Mouse (Mus musculus): ENCODE data around the gene Rhbdl1. TPM values are rescaled to one million over a fixed set of nuclear protein-coding genes. Genes with fewer than 3 reads are reported as not detected.

Gene Rhbdl1
- polyA plus RNA-seq, 1 experiment from 2014 or later = 1.2 TPM

Small RNA genes within 50 kb of the gene (microRNA-seq; reads per million reads assigned to microRNA genes)
- not detected for gene Mir3082

Other genes with a start within 250 kb of the Rhbdl1 start
- gene Gng13, start 120.1 kb downstream of the Rhbdl1 start, polyA plus RNA-seq (2014; fragmentation: Nextera tagmentation; extraction: Ambion mirVana) = 3.2 and 9.7 TPM in 2 replicates
- 29.1 and 31.5 TPM in 2 replicates for gene Chtf18, start 109.9 kb downstream of the Rhbdl1 start, polyA plus RNA-seq (2014; fragmentation: Nextera tagmentation; extraction: Ambion mirVana)
- gene Rpusd1, start 109.6 kb downstream of the Rhbdl1 start, polyA plus RNA-seq (2014; fragmentation: Nextera tagmentation; extraction: Ambion mirVana) = 20.4 and 23.4 TPM in 2 replicates
- not detected in 2 replicates for gene Mslnl, start 101.3 kb downstream of the Rhbdl1 start, polyA plus RNA-seq (2014; fragmentation: Nextera tagmentation; extraction: Ambion mirVana)
- gene Msln, start 82.9 kb downstream of the Rhbdl1 start, polyA plus RNA-seq (2014; fragmentation: Nextera tagmentation; extraction: Ambion mirVana) = 0.14 and 0.24 TPM in 2 replicates
- gene Narfl, start 63.5 kb downstream of the Rhbdl1 start, polyA plus RNA-seq (2014; fragmentation: Nextera tagmentation; extraction: Ambion mirVana) = 21.8 and 23.6 TPM in 2 replicates
- gene Haghl, start 51.6 kb downstream of the Rhbdl1 start, polyA plus RNA-seq (2014; fragmentation: Nextera tagmentation; extraction: Ambion mirVana) = 62.7 and 68.0 TPM in 2 replicates
- gene Ccdc78, start 50.7 kb downstream of the Rhbdl1 start, polyA plus RNA-seq (2014; fragmentation: Nextera tagmentation; extraction: Ambion mirVana) = 0.11 and 0.16 TPM in 2 replicates
- 52.3 and 53.4 TPM in 2 replicates for gene Fam173a, start 44.4 kb downstream of the Rhbdl1 start, polyA plus RNA-seq (2014; fragmentation: Nextera tagmentation; extraction: Ambion mirVana)
- gene AC134908.4, start 41.6 kb downstream of the Rhbdl1 start, polyA plus RNA-seq (2014; fragmentation: Nextera tagmentation; extraction: Ambion mirVana) = 0.29 TPM in 1 of 2 replicates, not detected in the other
- gene Metrn, start 40.2 kb downstream of the Rhbdl1 start, polyA plus RNA-seq (2014; fragmentation: Nextera tagmentation; extraction: Ambion mirVana) = 13.3 and 15.0 TPM in 2 replicates
- 1.4 and 1.5 TPM in 2 replicates for gene Fbxl16, start 28.2 kb downstream of the Rhbdl1 start, polyA plus RNA-seq (2014; fragmentation: Nextera tagmentation; extraction: Ambion mirVana)
- 27.7 and 27.9 TPM in 2 replicates for gene Wdr24, start 13.7 kb downstream of the Rhbdl1 start, polyA plus RNA-seq (2014; fragmentation: Nextera tagmentation; extraction: Ambion mirVana)
- 45.5 and 55.0 TPM in 2 replicates for gene Jmjd8, start 8.4 kb downstream of the Rhbdl1 start, polyA plus RNA-seq (2014; fragmentation: Nextera tagmentation; extraction: Ambion mirVana)
- gene Stub1, start 3.9 kb downstream of the Rhbdl1 start, polyA plus RNA-seq (2014; fragmentation: Nextera tagmentation; extraction: Ambion mirVana) = 341 and 353 TPM in 2 replicates
- gene Gm20683, start 4.5 kb upstream of the Rhbdl1 start, polyA plus RNA-seq (2014; fragmentation: Nextera tagmentation; extraction: Ambion mirVana) = 0.77 and 0.95 TPM in 2 replicates
- 9.4 and 10.7 TPM in 2 replicates for gene Rhot2, start 7.6 kb upstream of the Rhbdl1 start, polyA plus RNA-seq (2014; fragmentation: Nextera tagmentation; extraction: Ambion mirVana)
- 19.3 and 22.4 TPM in 2 replicates for gene Wdr90, start 24.2 kb upstream of the Rhbdl1 start, polyA plus RNA-seq (2014; fragmentation: Nextera tagmentation; extraction: Ambion mirVana)
- gene Mcrip2, start 31.5 kb upstream of the Rhbdl1 start, polyA plus RNA-seq (2014; fragmentation: Nextera tagmentation; extraction: Ambion mirVana) = 7.8 and 10.7 TPM in 2 replicates
- 55.9 and 60.9 TPM in 2 replicates for gene Mettl26, start 37.8 kb upstream of the Rhbdl1 start, polyA plus RNA-seq (2014; fragmentation: Nextera tagmentation; extraction: Ambion mirVana)
- 0.68 and 0.75 TPM in 2 replicates for gene Wfikkn1, start 43.6 kb upstream of the Rhbdl1 start, polyA plus RNA-seq (2014; fragmentation: Nextera tagmentation; extraction: Ambion mirVana)
- gene Rab40c, start 82.4 kb upstream of the Rhbdl1 start, polyA plus RNA-seq (2014; fragmentation: Nextera tagmentation; extraction: Ambion mirVana) = 19.2 and 19.7 TPM in 2 replicates
- 50.9 and 52.8 TPM in 2 replicates for gene Pigq, start 107.6 kb upstream of the Rhbdl1 start, polyA plus RNA-seq (2014; fragmentation: Nextera tagmentation; extraction: Ambion mirVana)
- gene Nhlrc4, start 107.7 kb upstream of the Rhbdl1 start, polyA plus RNA-seq (2014; fragmentation: Nextera tagmentation; extraction: Ambion mirVana) = 0.27 TPM in 1 of 2 replicates, not detected in the other
- 0.18 and 0.33 TPM in 2 replicates for gene A930017K11Rik, start 115.3 kb upstream of the Rhbdl1 start, polyA plus RNA-seq (2014; fragmentation: Nextera tagmentation; extraction: Ambion mirVana)
- gene Capn15, start 148.5 kb upstream of the Rhbdl1 start, polyA plus RNA-seq (2014; fragmentation: Nextera tagmentation; extraction: Ambion mirVana) = 23.8 and 25.7 TPM in 2 replicates
- gene Rab11fip3, start 232.3 kb upstream of the Rhbdl1 start, polyA plus RNA-seq (2014; fragmentation: Nextera tagmentation; extraction: Ambion mirVana) = 15.9 and 17.4 TPM in 2 replicates

Measured in limb, embryonic 11.5 days (tissue).